Mouse (Mus musculus) kidney, postnatal 4 days (tissue): ENCODE data around the gene Cln6.
"Not testable (repeated sequence)": the region's sequence is repeated elsewhere in the genome, so short reads cannot be mapped to it uniquely, and the experiment has no call there.

Experiments
- DNase-seq, 2 experiments: peaks; one replicate each; pipeline ENCODE4 v3.0.0; 2021; ENCODE audit warnings: mixed read lengths in 2 of 2

The Cln6 gene

GRCm38 (mm10) chr9:62838506-62839171 is at the start of gene Cln6:
Gene Cln6, plus strand, starts transcription at chr9:62838785.
- peak; percentile 77 to 82 for DNase-seq

DNA sequence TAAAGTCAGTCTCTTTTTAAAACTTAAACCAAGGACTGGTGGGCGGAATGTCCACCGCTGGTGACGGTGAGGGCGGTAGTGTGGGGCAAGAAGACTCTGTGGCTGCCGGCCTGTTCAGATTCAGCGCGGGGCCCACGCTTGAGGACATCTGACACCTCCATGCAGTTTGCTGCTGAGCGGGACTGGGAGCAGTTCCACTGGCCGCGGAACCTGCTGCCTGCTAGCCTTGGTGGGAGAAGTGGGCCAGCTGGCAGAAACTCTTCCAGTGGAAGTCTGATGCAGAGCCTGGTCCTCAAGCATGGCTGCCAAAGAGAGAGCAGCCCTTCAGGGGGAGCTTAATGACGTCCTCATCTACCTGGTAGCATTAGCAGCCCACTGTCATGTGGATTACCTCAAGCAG is 48.7 kb upstream of the Cln6 start:
- no peak for DNase-seq

DNA sequence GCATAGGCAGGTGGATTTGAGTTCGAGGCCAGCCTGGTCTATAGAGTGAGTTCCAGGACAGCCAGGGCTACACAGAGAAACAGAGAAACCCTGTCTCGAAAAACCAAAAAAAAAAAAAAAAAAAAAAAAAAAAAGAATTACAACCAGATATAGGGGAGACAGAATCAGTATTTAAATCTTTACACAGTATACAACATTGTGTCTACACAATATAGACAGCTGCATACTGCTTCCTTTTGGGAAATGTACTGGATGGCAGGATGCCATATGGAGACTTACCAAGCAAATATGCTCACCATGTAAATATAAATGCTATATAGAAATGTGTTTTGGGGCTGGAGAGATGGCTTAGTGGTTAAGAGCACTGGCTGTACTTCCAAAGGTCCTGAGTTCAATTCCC is 39.4 kb upstream of the Cln6 start:
- not testable (repeated sequence) for DNase-seq

- DNase-seq: no peak
Observed at GRCm38 (mm10) chr9:62810095-62810494, 28.5 kb upstream of the Cln6 start.

GRCm38 (mm10) chr9:62810543-62811515 is 27.8 kb upstream of the Cln6 start:
- DNase-seq: peak; percentile 71 to 86

- DNase-seq: peak; percentile 92 to 94
Observed at GRCm38 (mm10) chr9:62811516-62812121, 27.0 kb upstream of the Cln6 start, which contains the start of gene Fem1b. Gene Fem1b, minus strand, starts transcription at chr9:62811934.

GRCm38 (mm10) chr9:62812216-62813049 is 26.2 kb upstream of the Cln6 start:
- DNase-seq: no peak

DNA sequence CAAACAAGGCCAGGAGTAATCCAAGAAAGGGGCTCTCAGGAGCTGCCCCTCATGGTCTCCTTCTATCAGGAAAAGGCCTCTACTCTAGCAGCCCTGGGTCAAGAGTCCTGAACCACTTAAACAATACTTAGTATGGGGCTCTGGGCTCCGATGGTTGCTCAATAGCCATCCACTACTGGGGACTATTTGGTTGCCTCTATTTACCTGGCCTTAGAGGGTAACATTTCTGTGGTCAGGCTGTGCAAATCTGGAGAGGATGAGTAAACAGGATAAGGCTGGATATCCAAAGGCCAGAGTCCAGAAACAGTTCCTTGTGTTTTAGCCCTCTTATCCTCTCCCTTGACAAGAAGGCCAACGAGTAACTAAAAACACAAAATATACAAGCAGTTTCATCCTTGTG is 23.8 kb upstream of the Cln6 start:
- no peak for DNase-seq

- DNase-seq: no peak
Observed at GRCm38 (mm10) chr9:62816323-62817098, 22.1 kb upstream of the Cln6 start.

GRCm38 (mm10) chr9:62817099-62817571 is 21.4 kb upstream of the Cln6 start:
- no peak for DNase-seq

DNA sequence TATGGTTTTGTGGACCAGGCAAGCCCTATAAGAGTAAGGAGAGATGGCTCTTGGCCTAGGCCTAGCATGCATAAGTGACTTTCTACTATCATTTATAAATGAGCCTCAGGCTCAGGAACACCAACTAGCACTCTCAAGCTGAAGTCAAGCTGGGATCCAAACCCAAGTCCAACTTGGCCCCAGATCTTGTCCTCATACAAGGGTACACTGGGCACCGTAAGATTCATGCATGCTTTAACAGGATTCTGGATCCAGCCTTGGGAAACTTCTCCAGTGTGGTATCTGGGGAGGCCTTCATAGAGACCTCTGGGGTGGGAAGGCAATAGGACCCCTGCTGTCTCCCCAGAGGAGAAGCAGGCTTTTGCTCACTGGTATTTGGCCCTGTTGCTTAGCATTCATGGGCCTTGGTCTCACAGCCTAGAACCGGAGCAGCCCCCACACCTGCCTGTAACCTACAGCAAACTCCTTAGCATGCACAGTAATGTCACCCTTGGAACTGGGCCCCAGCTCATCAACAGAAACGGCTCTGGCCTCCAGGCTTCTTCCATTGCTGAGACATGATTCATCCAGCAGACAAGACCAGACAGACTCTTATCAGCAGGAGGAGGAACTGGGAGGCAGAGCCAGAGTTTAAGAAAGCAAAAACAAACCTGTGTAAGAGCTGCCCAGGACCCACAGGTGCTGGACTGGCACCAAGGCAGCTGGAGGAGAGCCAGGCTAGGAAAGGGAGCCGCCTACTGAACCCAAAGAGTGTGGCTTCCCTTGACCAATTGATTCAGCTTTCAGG is 20.6 kb upstream of the Cln6 start:
- no peak for DNase-seq

- no peak for DNase-seq
Observed at GRCm38 (mm10) chr9:62819494-62819893, 19.1 kb upstream of the Cln6 start.

DNA sequence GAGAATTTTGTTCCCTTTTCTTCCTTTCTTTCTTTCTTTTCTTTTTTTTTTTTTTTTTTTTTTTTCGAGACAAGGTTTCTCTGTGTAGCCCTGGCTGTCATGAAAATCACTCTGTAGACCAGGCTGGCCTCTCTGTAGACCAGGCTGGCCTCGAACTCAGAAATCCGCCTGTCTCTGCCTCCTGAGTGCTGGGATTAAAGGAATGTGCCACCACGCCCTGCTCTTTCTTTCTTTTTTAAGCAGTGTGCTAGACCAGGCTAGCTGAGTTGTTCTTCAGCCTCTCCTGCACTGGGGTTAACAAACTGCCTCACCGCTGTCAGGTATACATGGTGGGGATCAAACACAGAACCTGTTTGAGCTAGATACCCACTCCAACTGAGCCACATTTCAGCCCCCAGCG is 18.7 kb upstream of the Cln6 start:
- not testable (repeated sequence) for DNase-seq

DNA sequence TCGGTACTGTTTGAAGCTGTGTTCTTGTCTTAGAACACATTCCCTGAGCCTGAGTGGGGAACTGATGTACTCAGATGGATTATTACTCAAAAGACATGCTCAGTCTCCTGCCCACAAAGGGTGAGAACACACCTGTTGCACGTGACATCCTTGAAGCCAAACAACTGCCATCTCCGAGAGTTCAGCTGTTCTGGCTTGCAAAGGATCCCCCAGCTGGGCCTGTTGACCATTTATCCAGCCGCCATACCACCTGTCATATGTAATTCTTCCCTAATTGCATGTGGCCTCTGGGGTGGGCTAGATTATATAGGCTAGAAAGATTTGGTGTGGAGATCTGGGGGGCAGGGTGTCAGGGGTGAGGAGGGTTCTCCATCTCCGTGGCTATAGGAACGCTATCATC is 17.8 kb upstream of the Cln6 start:
- DNase-seq: no peak

- DNase-seq: no peak
Observed at GRCm38 (mm10) chr9:62821811-62822210, 16.8 kb upstream of the Cln6 start.

GRCm38 (mm10) chr9:62825791-62826393 is 12.7 kb upstream of the Cln6 start:
- peak in 1 of 2 experiments; percentile 25 for DNase-seq

DNA sequence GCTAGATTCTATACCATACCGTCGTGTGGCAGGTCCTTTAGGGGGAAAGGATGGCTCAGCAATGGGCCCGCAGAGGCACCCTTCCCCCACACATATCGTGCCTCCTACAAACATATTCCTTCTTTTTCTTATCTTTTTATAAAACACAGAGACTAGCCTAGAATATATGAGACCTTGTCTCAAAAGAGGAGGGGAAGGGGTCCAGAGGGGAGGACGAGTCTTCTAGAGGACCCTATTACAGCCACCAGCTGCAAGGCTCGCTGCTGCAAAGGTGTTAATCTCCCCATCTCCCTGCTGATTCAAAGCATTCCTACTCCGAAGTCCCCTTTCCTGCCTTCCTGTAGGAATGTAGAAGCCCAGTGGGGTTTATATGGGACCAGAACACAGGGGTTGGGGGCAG is 12.1 kb upstream of the Cln6 start:
- DNase-seq: no peak

DNA sequence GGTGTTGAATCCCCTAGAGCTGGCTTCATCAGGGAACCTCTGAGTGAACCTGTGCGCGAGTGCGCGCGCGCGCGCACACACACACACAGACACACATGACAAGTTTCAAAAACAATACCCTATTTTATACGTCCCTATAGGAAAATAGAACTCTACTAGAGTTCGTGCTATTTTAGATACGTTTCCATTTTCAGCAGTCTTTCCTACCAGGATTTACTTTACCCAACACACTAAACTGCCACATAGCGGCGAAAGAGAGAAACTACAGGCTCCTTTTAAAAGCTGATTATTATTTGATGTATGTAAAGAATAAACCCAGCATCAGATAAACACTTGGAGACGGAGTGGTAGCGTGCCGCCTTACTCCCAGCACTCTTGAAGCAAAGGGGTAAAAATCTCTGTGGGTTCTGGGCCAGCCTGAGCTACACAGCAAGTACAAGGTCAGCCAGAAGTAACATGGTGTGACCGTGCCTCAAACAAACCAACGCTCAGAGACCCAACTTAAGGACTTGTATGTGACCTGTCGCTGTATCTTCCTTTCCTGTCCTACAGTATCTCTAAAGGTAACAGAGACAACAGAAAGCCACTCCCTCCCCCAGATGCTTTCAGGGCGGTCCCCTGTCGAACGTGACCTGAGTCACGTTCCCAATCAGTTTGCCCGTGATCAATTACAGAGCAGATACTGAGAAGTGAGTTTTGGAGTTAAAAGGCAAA is 10.5 kb upstream of the Cln6 start:
- peak; percentile 28 to 57 for DNase-seq

- peak; percentile 98 for DNase-seq
Observed at GRCm38 (mm10) chr9:62828662-62829086, 9.9 kb upstream of the Cln6 start.
